Mouse (Mus musculus) myocyte (in vitro differentiated cells): ENCODE measurements at regions not wholly inside any gene's neighbourhood (a gene's known extent, or its start where the extent isn't known, plus 50 kb on each side); places are given as distances from the start of the nearest gene placed in this dataset.

Experiments
- H3K27me3 ChIP-seq: one replicate; pipeline ENCODE4 v1.6.1; 2011; ENCODE audit not compliant: control insufficient read depth, insufficient read depth, insufficient read length
- H3K36me3 ChIP-seq: one replicate; pipeline ENCODE4 v1.6.1; 2011; ENCODE audit not compliant: control insufficient read depth, insufficient read depth
- H3K4me2 ChIP-seq: one replicate; pipeline ENCODE4 v1.6.1; 2011; ENCODE audit warnings: low read depth, control low read depth
- H3K4me3 ChIP-seq: one replicate; pipeline ENCODE4 v1.5.1; 2011; ENCODE audit warnings: mild to moderate bottlenecking, control low read depth, moderate library complexity
- H3K79me2 ChIP-seq: one replicate; pipeline ENCODE4 v1.6.1; 2011; ENCODE audit not compliant: control insufficient read depth, insufficient read depth
- H3ac ChIP-seq: one replicate; pipeline ENCODE4 v1.6.1; 2011; ENCODE audit not compliant: control insufficient read depth, insufficient read length
- CEBPB ChIP-seq: IDR thresholded peaks from 2 replicates; pipeline ENCODE4 v1.6.1; 2011; ENCODE audit warnings: mild to moderate bottlenecking, moderate library complexity; ENCODE audit not compliant: poor library complexity, insufficient read depth, severe bottlenecking
- E2F4 ChIP-seq: IDR thresholded peaks from one replicate; pipeline ENCODE4 v1.6.1; 2011; ENCODE audit warnings: mild to moderate bottlenecking, control low read depth, moderate library complexity; ENCODE audit not compliant: insufficient read depth
- MAX ChIP-seq: IDR thresholded peaks from one replicate; pipeline ENCODE4 v1.6.1; 2011; ENCODE audit warnings: low read depth, mild to moderate bottlenecking, control low read depth
- MYOD1 ChIP-seq, 3 experiments: IDR thresholded peaks; one replicate each; pipeline ENCODE4 v1.6.1; 2011; ENCODE audit warnings: control low read depth in 2 of 3, low read depth in 2 of 3, mild to moderate bottlenecking in 2 of 3, moderate library complexity in 1 of 3; ENCODE audit not compliant: insufficient read length in 2 of 3, control insufficient read depth in 1 of 3
- MYOG ChIP-seq, 3 experiments: IDR thresholded peaks; one replicate each; pipeline ENCODE4 v1.6.1; 2011; ENCODE audit warnings: control low read depth in 2 of 3, low read depth in 2 of 3, mild to moderate bottlenecking in 2 of 3; ENCODE audit not compliant: insufficient read length in 2 of 3, control insufficient read depth in 1 of 3, insufficient read depth in 1 of 3
- POLR2A ChIP-seq: IDR thresholded peaks from one replicate; pipeline ENCODE4 v1.6.1; 2011; ENCODE audit warnings: low read depth, mild to moderate bottlenecking, control low read depth, moderate library complexity; ENCODE audit not compliant: insufficient read length
- POLR2AphosphoS2 ChIP-seq: IDR thresholded peaks from one replicate; pipeline ENCODE4 v1.6.1; 2011; ENCODE audit warnings: low read depth, control low read depth; ENCODE audit not compliant: insufficient read length
- REST ChIP-seq: IDR thresholded peaks from one replicate; pipeline ENCODE4 v1.6.1; 2011; ENCODE audit warnings: mild to moderate bottlenecking, control low read depth, moderate library complexity; ENCODE audit not compliant: insufficient read depth, insufficient read length
- SRF ChIP-seq: IDR thresholded peaks from one replicate; pipeline ENCODE4 v1.6.1; 2011; ENCODE audit warnings: low read depth; ENCODE audit not compliant: control insufficient read depth, insufficient read length
- TCF12 ChIP-seq: IDR thresholded peaks from one replicate; pipeline ENCODE4 v1.6.1; 2011; ENCODE audit warnings: mild to moderate bottlenecking, control low read depth; ENCODE audit not compliant: poor library complexity, insufficient read depth, severe bottlenecking
- TCF3 ChIP-seq: IDR thresholded peaks from one replicate; pipeline ENCODE4 v1.6.1; 2011; ENCODE audit warnings: low read depth, control low read depth; ENCODE audit not compliant: insufficient read length
- USF1 ChIP-seq: IDR thresholded peaks from one replicate; pipeline ENCODE4 v1.6.1; 2011; ENCODE audit warnings: low read depth, mild to moderate bottlenecking, control low read depth, moderate library complexity

- no peaks in the 10 kb centered on the region for H3K36me3 ChIP-seq
- no peaks in the 10 kb centered on the region for H3K79me2 ChIP-seq
- TF ChIP-seq SRF: no peak
- TF ChIP-seq TCF12: no peak
- no peak for TF ChIP-seq USF1
- TF ChIP-seq E2F4: no peak
- no peak for TF ChIP-seq POLR2A
- TF ChIP-seq CEBPB: no peak
- no peak for TF ChIP-seq MYOG (IDR thresholded peaks at IDR 0.05; ENCODE audit: control insufficient read depth in 1 of 3, insufficient read depth in 1 of 3, insufficient read length in 2 of 3, low read depth in 2 of 3)
- TF ChIP-seq MYOD1 (IDR thresholded peaks at IDR 0.05; ENCODE audit: control insufficient read depth in 1 of 3, insufficient read length in 2 of 3, low read depth in 2 of 3): no peak
- TF ChIP-seq TCF3: no peak
- TF ChIP-seq POLR2AphosphoS2: no peak
- TF ChIP-seq MAX: no peak
- no peak for TF ChIP-seq REST
- no peak overlapping the region for H3K4me2 ChIP-seq
- H3K4me3 ChIP-seq: no peak overlapping the region
- no peaks in the 10 kb centered on the region for H3K27me3 ChIP-seq
- no peak overlapping the region for H3ac ChIP-seq
Observed at GRCm38 (mm10) chr1:76453160-76453710, 907.2 kb downstream of the Slc4a3 start.

DNA sequence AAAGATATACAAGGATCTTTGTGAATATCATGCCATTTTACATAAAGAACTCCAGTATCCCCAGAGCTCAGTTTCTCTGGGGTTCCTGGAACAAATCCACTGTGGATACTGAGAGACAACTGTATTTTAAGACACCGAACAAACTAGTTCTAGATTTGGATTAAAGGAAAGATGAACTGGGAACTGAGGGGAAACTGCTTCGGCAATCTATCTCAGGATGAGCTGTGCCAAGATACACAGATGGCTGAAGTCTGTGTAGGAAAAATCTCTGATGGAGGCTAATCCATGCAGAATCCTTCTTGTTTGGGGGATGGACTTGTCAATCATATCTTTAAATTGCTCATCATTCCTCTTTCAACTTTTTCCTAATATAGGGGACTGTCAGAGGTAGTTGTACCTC, 920.5 kb downstream of the Slc4a3 start:
- TF ChIP-seq TCF12 (no peak), E2F4 (no peak), TCF3 (no peak), SRF (no peak), MYOG (IDR thresholded peaks at IDR 0.05; ENCODE audit: control insufficient read depth in 1 of 3, insufficient read depth in 1 of 3, insufficient read length in 2 of 3, low read depth in 2 of 3) (no peak), REST (no peak), MAX (no peak), POLR2A (no peak), CEBPB (no peak), USF1 (no peak), POLR2AphosphoS2 (no peak), MYOD1 (IDR thresholded peaks at IDR 0.05; ENCODE audit: control insufficient read depth in 1 of 3, insufficient read length in 2 of 3, low read depth in 2 of 3) (no peak)
- H3K4me3 ChIP-seq: no peak overlapping the region

GRCm38 (mm10) chr1:76484193-76484592, 938.1 kb downstream of the Slc4a3 start:
- Histone ChIP-seq H3ac (no peak overlapping the region), H3K4me3 (no peak overlapping the region), H3K36me3 (no peaks in the 10 kb centered on the region), H3K4me2 (no peak overlapping the region), H3K79me2 (no peaks in the 10 kb centered on the region), H3K27me3 (no peaks in the 10 kb centered on the region)
- TF ChIP-seq MAX (no peak), TCF3 (no peak), CEBPB (no peak), TCF12 (no peak), POLR2AphosphoS2 (no peak), POLR2A (no peak), MYOG (IDR thresholded peaks at IDR 0.05; ENCODE audit: control insufficient read depth in 1 of 3, insufficient read depth in 1 of 3, insufficient read length in 2 of 3, low read depth in 2 of 3) (no peak), REST (no peak), MYOD1 (IDR thresholded peaks at IDR 0.05; ENCODE audit: control insufficient read depth in 1 of 3, insufficient read length in 2 of 3, low read depth in 2 of 3) (no peak), USF1 (no peak), E2F4 (no peak), SRF (no peak)

More for the DNA sequence above, 920.5 kb downstream of the Slc4a3 start:
- H3K4me2 ChIP-seq: no peak overlapping the region
- H3K36me3 ChIP-seq: no peaks in the 10 kb centered on the region
- no peak overlapping the region for H3ac ChIP-seq
- H3K79me2 ChIP-seq: no peaks in the 10 kb centered on the region
- no peaks in the 10 kb centered on the region for H3K27me3 ChIP-seq

DNA sequence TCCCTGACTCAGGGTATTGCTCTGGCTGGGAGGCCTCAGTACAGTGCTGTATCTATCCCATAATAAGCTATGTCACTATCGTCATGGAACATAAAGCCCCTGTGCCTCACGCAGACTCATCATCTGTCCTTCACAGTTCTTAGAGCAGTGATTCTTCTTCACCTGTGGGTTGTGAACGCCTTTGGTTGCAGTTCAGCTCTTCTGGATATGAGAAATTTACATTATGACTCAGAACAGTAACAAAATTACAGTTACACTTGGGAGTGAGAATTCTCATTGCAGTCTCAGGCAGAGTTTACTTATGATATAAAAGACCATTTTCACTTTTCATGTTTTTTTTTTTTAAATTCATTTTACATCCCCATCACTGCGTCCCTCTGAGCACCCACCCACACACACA, 941.4 kb downstream of the Slc4a3 start:
- no peaks in the 10 kb centered on the region for H3K79me2 ChIP-seq
- TF ChIP-seq REST (no peak), CEBPB (no peak), MYOG (IDR thresholded peaks at IDR 0.05; ENCODE audit: control insufficient read depth in 1 of 3, insufficient read depth in 1 of 3, insufficient read length in 2 of 3, low read depth in 2 of 3) (no peak), MAX (no peak), E2F4 (no peak), MYOD1 (IDR thresholded peaks at IDR 0.05; ENCODE audit: control insufficient read depth in 1 of 3, insufficient read length in 2 of 3, low read depth in 2 of 3) (no peak), POLR2AphosphoS2 (no peak), TCF3 (no peak), POLR2A (no peak), USF1 (no peak), SRF (no peak), TCF12 (no peak)
- no peaks in the 10 kb centered on the region for H3K36me3 ChIP-seq
- no peaks in the 10 kb centered on the region for H3K27me3 ChIP-seq
- H3K4me2 ChIP-seq: no peak overlapping the region
- H3K4me3 ChIP-seq: no peak overlapping the region
- H3ac ChIP-seq: no peak overlapping the region
